Mouse (Mus musculus) heart, adult 2 months (tissue): Measurements from ENCODE around the gene Celf2. TPM values are rescaled to one million over a fixed set of nuclear protein-coding genes. Genes with fewer than 3 reads are reported as not detected.

ENCODE experiments used
- DNase-seq, 2 experiments: peaks; one replicate each; pipeline ENCODE4 v3.0.0; 2021
- H3K27ac ChIP-seq: fragments of 200-600 bp; 2 replicates; pipeline ENCODE4 v1.8.1; 2022
- H3K27me3 ChIP-seq: fragments of 200-500 bp; 2 replicates; pipeline ENCODE4 v1.6.1; 2012; ENCODE audit warnings: mild to moderate bottlenecking, low read length, inconsistent platforms, mixed read lengths; ENCODE audit not compliant: control insufficient read depth, insufficient read depth
- H3K36me3 ChIP-seq: fragments of 200-500 bp; 2 replicates; pipeline ENCODE4 v1.6.1; 2012; ENCODE audit warnings: low read length, inconsistent platforms; ENCODE audit not compliant: control insufficient read depth, insufficient read depth
- H3K4me1 ChIP-seq: fragments of 200-500 bp; 2 replicates; pipeline ENCODE4 v1.6.1; 2011; ENCODE audit warnings: low read length; ENCODE audit not compliant: control insufficient read depth, insufficient read depth
- H3K4me3 ChIP-seq: fragments of 200-600 bp; 2 replicates; pipeline ENCODE4 v1.8.1; 2022
- H3K79me2 ChIP-seq: fragments of 200-500 bp; replicated peaks from 2 replicates; pipeline ENCODE4 v1.6.1; 2012; ENCODE audit warnings: mild to moderate bottlenecking, inconsistent platforms, low read length, moderate library complexity, mixed read lengths; ENCODE audit not compliant: control insufficient read depth, insufficient read depth
- H3K9ac ChIP-seq: fragments of 200-500 bp; 2 replicates; pipeline ENCODE4 v1.6.1; 2012; ENCODE audit warnings: low read depth, mild to moderate bottlenecking, control low read depth, inconsistent platforms, low read length, mixed read lengths
- CTCF ChIP-seq: fragments of 200-600 bp; IDR thresholded peaks from 2 replicates; pipeline ENCODE4 v1.8.1; 2022; ENCODE audit warnings: antibody characterized with exemption, mild to moderate bottlenecking, moderate library complexity
- EP300 ChIP-seq: fragments of 200-500 bp; IDR thresholded peaks from 2 replicates; pipeline ENCODE4 v1.6.1; 2011; ENCODE audit warnings: low read depth, low read length, control low read depth; ENCODE audit not compliant: insufficient read depth
- POLR2A ChIP-seq: fragments of 200-500 bp; IDR thresholded peaks from 2 replicates; pipeline ENCODE4 v1.6.1; 2011; ENCODE audit warnings: mild to moderate bottlenecking, low read depth, low read length, control low read depth; ENCODE audit not compliant: insufficient read depth
- WGBS: fragments of 180-500 bp; shearing (Covaris S2); methylation state at CpG from one replicate; pipeline ENCODE4 v1.1.7; 2018; 5-methylcytosine and 5-hydroxymethylcytosine counted together
- intact Hi-C: fragments of 180-260 bp; cut with DNase I; formaldehyde crosslinking; loops from one replicate; pipeline ENCODE4 v1.15.1; 2025
- polyA plus RNA-seq: library from polyadenylated mRNA; depleted of rRNA; stranded (reverse); fragments of >200 nt; gene quantifications from 2 replicates; pipeline ENCODE4 v1.2.3, GENCODE M21; 2012
- total RNA-seq, 2 experiments: library from RNA; stranded (reverse); gene quantifications; 2 replicates each; pipeline ENCODE4 v1.2.3; 2021

Celf2 gene
- total and polyA plus RNA-seq, 3 experiments: 38.1 to 63.9 (median 56.7) TPM

- DNase-seq: no peak
- H3K36me3 ChIP-seq: no peaks in the 10 kb centered on the region
- H3K27ac ChIP-seq: no peak overlapping the region
- H3K4me1 ChIP-seq: no peaks in the 10 kb centered on the region
- no peak overlapping the region for H3K9ac ChIP-seq
- no peak overlapping the region for H3K4me3 ChIP-seq
- TF ChIP-seq EP300: no peak
- no peak for TF ChIP-seq CTCF
- TF ChIP-seq POLR2A: no peak
- WGBS: 63% methylated on average over 2 of the region's 2 CpGs
- no peaks in the 10 kb centered on the region for H3K79me2 ChIP-seq
- intact Hi-C loops: no loop called here
- no peaks in the 10 kb centered on the region for H3K27me3 ChIP-seq
Measured at GRCm38 (mm10) chr2:7534195-7534594, 24.8 kb upstream of the Celf2 start.

- intact Hi-C loops: no loop called here
- H3K4me1 ChIP-seq: no peaks in the 10 kb centered on the region
- DNase-seq: no peak
- no peaks in the 10 kb centered on the region for H3K79me2 ChIP-seq
- H3K27ac ChIP-seq: no peak overlapping the region
- H3K36me3 ChIP-seq: no peaks in the 10 kb centered on the region
- H3K4me3 ChIP-seq: no peak overlapping the region
- WGBS: 85% methylated on average over 6 of the region's 6 CpGs
- no peaks in the 10 kb centered on the region for H3K27me3 ChIP-seq
- no peak overlapping the region for H3K9ac ChIP-seq
- TF ChIP-seq POLR2A: no peak
- no peak for TF ChIP-seq EP300
- TF ChIP-seq CTCF: no peak
Measured at GRCm38 (mm10) chr2:7531185-7531960, 22.0 kb upstream of the Celf2 start.

GRCm38 (mm10) chr2:7530461-7531184 lies 21.3 kb upstream of the Celf2 start:
- no peak overlapping the region for H3K27ac ChIP-seq
- H3K9ac ChIP-seq: no peak overlapping the region
- no peak for TF ChIP-seq CTCF
- no peak for TF ChIP-seq POLR2A
- TF ChIP-seq EP300: no peak
- H3K4me1 ChIP-seq: no peaks in the 10 kb centered on the region
- WGBS: 84% methylated on average over 8 of the region's 8 CpGs
- H3K79me2 ChIP-seq: no peaks in the 10 kb centered on the region
- intact Hi-C loops: no loop called here
- DNase-seq: no peak
- no peak overlapping the region for H3K4me3 ChIP-seq
- H3K36me3 ChIP-seq: no peaks in the 10 kb centered on the region
- no peaks in the 10 kb centered on the region for H3K27me3 ChIP-seq

GRCm38 (mm10) chr2:7529637-7530036 lies 20.3 kb upstream of the Celf2 start:
- Histone ChIP-seq H3K9ac (no peak overlapping the region), H3K27me3 (no peaks in the 10 kb centered on the region), H3K79me2 (no peaks in the 10 kb centered on the region), H3K36me3 (no peaks in the 10 kb centered on the region), H3K4me3 (no peak overlapping the region), H3K27ac (no peak overlapping the region), H3K4me1 (no peaks in the 10 kb centered on the region)
- DNase-seq: no peak
- intact Hi-C loops: no loop called here
- TF ChIP-seq EP300 (no peak), POLR2A (no peak), CTCF (no peak)
- WGBS: 48% methylated on average over 5 of the region's 5 CpGs

GRCm38 (mm10) chr2:7526696-7527095 lies 17.3 kb upstream of the Celf2 start:
- no peak overlapping the region for H3K9ac ChIP-seq
- WGBS: 30% methylated on average over 6 of the region's 6 CpGs
- H3K79me2 ChIP-seq: no peaks in the 10 kb centered on the region
- H3K4me3 ChIP-seq: no peak overlapping the region
- no peaks in the 10 kb centered on the region for H3K27me3 ChIP-seq
- no peak overlapping the region for H3K27ac ChIP-seq
- H3K4me1 ChIP-seq: no peaks in the 10 kb centered on the region
- TF ChIP-seq CTCF: no peak
- no peak for TF ChIP-seq POLR2A
- no peak for TF ChIP-seq EP300
- no peaks in the 10 kb centered on the region for H3K36me3 ChIP-seq
- no peak for DNase-seq
- intact Hi-C loops: no loop called here

GRCm38 (mm10) chr2:7519473-7519872 lies 10.1 kb upstream of the Celf2 start:
- Histone ChIP-seq H3K27ac (no peak overlapping the region), H3K9ac (no peak overlapping the region), H3K4me1 (no peaks in the 10 kb centered on the region), H3K79me2 (no peaks in the 10 kb centered on the region), H3K4me3 (no peak overlapping the region), H3K27me3 (no peaks in the 10 kb centered on the region), H3K36me3 (no peaks in the 10 kb centered on the region)
- intact Hi-C loops: no loop called here
- 50% methylated on average over 1 of the region's 1 CpGs for WGBS
- DNase-seq: no peak
- TF ChIP-seq EP300 (no peak), CTCF (no peak), POLR2A (no peak)
